Mouse (Mus musculus): ENCODE measurements around the gene Etv6. TPM values are rescaled to one million over a fixed set of nuclear protein-coding genes. Genes with fewer than 3 reads are reported as not detected.
A peak's percentile ranks its signal among the peaks of the same experiment; 100 is the strongest.

Etv6 gene
- total and polyA plus RNA-seq, 2 experiments from 2014 or later: 4.0 to 9.1 TPM

DNA sequence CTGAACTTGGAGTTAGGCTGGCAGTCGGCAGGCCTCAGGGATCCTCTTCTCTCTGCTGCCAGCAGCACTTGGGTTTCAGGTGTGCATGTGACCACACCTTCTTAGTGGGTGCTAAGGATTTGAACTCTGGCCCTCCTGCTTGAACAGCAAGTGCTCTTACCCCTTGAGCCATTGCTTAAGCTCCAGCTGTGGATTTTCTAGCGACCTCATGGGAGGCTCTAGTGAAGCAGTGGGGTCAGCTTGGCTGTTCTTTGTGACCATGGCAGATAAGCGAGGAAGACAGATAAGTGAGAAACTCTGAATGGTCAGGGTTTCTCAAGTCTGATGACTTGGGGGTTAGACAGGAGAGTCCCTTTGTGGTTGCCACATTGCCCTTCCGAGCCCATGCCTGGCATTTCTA is 55.4 kb downstream of the Etv6 start:
- no peak for TF ChIP-seq CTCF (IDR thresholded peaks at IDR 0.05; ENCODE audit: low read depth)
- no peaks in the 10 kb centered on the region for H3K9me3 ChIP-seq (ENCODE audit: low read length)
- 0 out of 2 replicates have a peak, but pooled peaks cover 6% of the 10 kb centered on the region for H3K4me1 ChIP-seq (ENCODE audit: insufficient read depth, low read length)
- H3K27ac ChIP-seq: no peak overlapping the region
- ATAC-seq: no peak
- H3K4me2 ChIP-seq (ENCODE audit: low read depth, low read length): no peak overlapping the region
- no peaks in the 10 kb centered on the region for H3K27me3 ChIP-seq (ENCODE audit: insufficient read depth, low read length)
- no peak overlapping the region for H3K9ac ChIP-seq (replicated peaks; ENCODE audit: low read length)
- H3K4me3 ChIP-seq (ENCODE audit: low read length): no peak overlapping the region
- DNase-seq (ENCODE audit: low spot score): no peak
- WGBS: 91% methylated on average over 4 of the region's 4 CpGs
- no peaks in the 10 kb centered on the region for H3K36me3 ChIP-seq (ENCODE audit: insufficient read depth, low read length)

DNA sequence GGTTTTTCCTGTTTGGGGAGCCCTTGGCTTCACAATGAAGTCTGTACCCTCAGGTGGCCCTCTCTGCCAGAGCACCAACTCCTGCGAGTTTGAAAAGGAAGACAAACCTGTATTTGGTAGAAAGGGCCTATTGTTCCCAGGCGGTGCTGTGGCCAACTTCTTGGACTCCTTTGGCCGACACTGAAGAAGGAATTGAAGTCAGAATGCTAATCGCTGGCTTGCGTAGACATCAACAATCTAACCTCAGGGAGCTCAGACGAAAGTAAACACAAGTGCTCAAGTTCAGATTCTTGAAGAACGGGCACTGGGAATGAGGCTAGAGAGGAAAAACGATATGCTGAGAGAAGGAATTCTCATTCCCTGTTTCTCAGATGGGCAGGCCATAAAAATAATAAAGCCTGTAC is 55.9 kb downstream of the Etv6 start:
- DNase-seq (ENCODE audit: low spot score) (no peak), ATAC-seq (no peak)
- Histone ChIP-seq H3K9ac (replicated peaks; ENCODE audit: low read length) (no peak overlapping the region), H3K27me3 (ENCODE audit: insufficient read depth, low read length) (no peaks in the 10 kb centered on the region), H3K4me3 (ENCODE audit: low read length) (no peak overlapping the region), H3K36me3 (ENCODE audit: insufficient read depth, low read length) (no peaks in the 10 kb centered on the region), H3K27ac (no peak overlapping the region), H3K4me1 (ENCODE audit: insufficient read depth, low read length) (0 out of 2 replicates have a peak, but pooled peaks cover 6% of the 10 kb centered on the region), H3K4me2 (ENCODE audit: low read depth, low read length) (no peak overlapping the region), H3K9me3 (ENCODE audit: low read length) (no peaks in the 10 kb centered on the region)
- WGBS: 61% methylated on average over 8 of the region's 8 CpGs
- TF ChIP-seq CTCF (IDR thresholded peaks at IDR 0.05; ENCODE audit: low read depth): no peak

DNA sequence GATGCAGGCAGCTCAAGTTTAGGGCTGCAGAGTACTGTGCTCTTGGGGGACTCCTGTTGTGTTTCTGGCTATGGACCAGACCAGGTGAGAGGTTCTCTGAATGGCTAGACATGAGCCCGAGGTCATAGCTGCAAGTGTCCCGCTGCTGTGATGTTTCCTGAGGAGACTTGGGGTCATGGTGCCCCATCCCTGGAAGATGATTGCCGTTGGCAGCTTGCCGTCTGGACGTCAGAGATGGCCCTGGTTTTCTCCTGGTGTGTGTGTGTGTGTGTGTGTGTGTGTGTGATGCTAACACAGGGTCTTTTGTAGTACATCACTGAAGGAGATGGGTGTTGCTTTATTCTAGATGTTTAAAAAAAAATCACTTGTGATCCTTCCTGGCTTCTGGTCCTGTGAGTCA is 58.6 kb downstream of the Etv6 start:
- Histone ChIP-seq H3K4me3 (ENCODE audit: low read length) (no peak overlapping the region), H3K9me3 (ENCODE audit: low read length) (no peaks in the 10 kb centered on the region), H3K27ac (no peak overlapping the region), H3K27me3 (ENCODE audit: insufficient read depth, low read length) (no peaks in the 10 kb centered on the region), H3K9ac (replicated peaks; ENCODE audit: low read length) (no peak overlapping the region), H3K4me1 (ENCODE audit: insufficient read depth, low read length) (0 out of 2 replicates have a peak, but pooled peaks cover 6% of the 10 kb centered on the region), H3K36me3 (ENCODE audit: insufficient read depth, low read length) (no peaks in the 10 kb centered on the region), H3K4me2 (ENCODE audit: low read depth, low read length) (no peak overlapping the region)
- DNase-seq (ENCODE audit: low spot score): no peak
- TF ChIP-seq CTCF (IDR thresholded peaks at IDR 0.05; ENCODE audit: low read depth): no peak
- WGBS: 78% methylated on average over 5 of the region's 5 CpGs
- ATAC-seq: no peak

DNA sequence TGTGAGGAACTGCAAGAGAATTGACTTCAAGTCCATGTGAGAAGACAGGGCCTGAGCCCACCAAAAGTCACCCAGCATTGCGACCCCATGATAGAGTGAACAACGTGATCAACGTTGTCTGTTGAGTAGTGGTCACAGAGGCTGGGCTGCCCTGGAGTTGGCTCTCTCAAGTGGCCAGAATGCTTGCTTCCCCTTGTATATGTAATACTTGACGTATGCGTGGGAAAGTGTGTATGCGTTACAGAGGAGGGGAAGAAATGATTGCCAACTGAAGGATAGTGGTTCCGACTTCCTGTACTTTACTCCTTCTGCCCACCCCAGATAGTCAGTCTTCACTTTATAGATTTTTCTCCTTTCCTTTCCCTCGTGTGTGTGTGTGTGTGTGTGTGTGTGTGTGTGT is 59.1 kb downstream of the Etv6 start:
- no peaks in the 10 kb centered on the region for H3K36me3 ChIP-seq (ENCODE audit: insufficient read depth, low read length)
- 0 out of 2 replicates have a peak, but pooled peaks cover 3% of the 10 kb centered on the region for H3K4me1 ChIP-seq (ENCODE audit: insufficient read depth, low read length)
- no peak overlapping the region for H3K4me3 ChIP-seq (ENCODE audit: low read length)
- H3K4me2 ChIP-seq (ENCODE audit: low read depth, low read length): no peak overlapping the region
- no peaks in the 10 kb centered on the region for H3K27me3 ChIP-seq (ENCODE audit: insufficient read depth, low read length)
- WGBS: 96% methylated on average over 7 of the region's 8 CpGs
- ATAC-seq (no peak), DNase-seq (ENCODE audit: low spot score) (no peak)
- no peaks in the 10 kb centered on the region for H3K9me3 ChIP-seq (ENCODE audit: low read length)
- H3K9ac ChIP-seq (replicated peaks; ENCODE audit: low read length): no peak overlapping the region
- TF ChIP-seq CTCF (IDR thresholded peaks at IDR 0.05; ENCODE audit: low read depth): no peak
- no peak overlapping the region for H3K27ac ChIP-seq

DNA sequence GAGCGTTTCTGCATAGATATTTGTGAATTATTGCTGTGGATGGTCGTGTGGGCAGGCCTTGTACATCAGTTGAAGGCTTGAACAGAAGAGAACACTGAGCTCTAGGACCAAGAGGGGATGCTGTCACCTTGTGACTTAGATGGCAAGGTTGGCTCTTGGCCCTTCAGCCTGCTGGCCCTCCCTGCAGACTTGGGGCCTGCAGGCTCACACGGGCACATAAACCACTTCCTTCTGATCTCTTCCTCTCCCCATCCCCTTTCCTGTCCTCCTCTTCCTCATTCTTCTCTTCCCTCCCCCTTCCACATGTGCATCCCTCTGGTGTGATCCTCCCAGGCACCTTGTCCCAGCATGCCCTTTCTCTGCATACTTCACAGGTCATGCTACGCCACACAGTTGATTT is 60.1 kb downstream of the Etv6 start:
- no peaks in the 10 kb centered on the region for H3K36me3 ChIP-seq (ENCODE audit: insufficient read depth, low read length)
- H3K4me3 ChIP-seq (ENCODE audit: low read length): no peak overlapping the region
- H3K4me2 ChIP-seq (ENCODE audit: low read depth, low read length): no peak overlapping the region
- no peak overlapping the region for H3K27ac ChIP-seq
- ATAC-seq: 0 out of 2 replicates have a peak, but pooled peaks have one; percentile 12
- no peaks in the 10 kb centered on the region for H3K9me3 ChIP-seq (ENCODE audit: low read length)
- H3K9ac ChIP-seq (replicated peaks; ENCODE audit: low read length): no peak overlapping the region
- 86% methylated on average over 4 of the region's 4 CpGs for WGBS
- H3K4me1 ChIP-seq (ENCODE audit: insufficient read depth, low read length): no peaks in the 10 kb centered on the region
- H3K27me3 ChIP-seq (ENCODE audit: insufficient read depth, low read length): no peaks in the 10 kb centered on the region
- TF ChIP-seq CTCF (IDR thresholded peaks at IDR 0.05; ENCODE audit: low read depth): no peak
- no peak for DNase-seq (ENCODE audit: low spot score)

DNA sequence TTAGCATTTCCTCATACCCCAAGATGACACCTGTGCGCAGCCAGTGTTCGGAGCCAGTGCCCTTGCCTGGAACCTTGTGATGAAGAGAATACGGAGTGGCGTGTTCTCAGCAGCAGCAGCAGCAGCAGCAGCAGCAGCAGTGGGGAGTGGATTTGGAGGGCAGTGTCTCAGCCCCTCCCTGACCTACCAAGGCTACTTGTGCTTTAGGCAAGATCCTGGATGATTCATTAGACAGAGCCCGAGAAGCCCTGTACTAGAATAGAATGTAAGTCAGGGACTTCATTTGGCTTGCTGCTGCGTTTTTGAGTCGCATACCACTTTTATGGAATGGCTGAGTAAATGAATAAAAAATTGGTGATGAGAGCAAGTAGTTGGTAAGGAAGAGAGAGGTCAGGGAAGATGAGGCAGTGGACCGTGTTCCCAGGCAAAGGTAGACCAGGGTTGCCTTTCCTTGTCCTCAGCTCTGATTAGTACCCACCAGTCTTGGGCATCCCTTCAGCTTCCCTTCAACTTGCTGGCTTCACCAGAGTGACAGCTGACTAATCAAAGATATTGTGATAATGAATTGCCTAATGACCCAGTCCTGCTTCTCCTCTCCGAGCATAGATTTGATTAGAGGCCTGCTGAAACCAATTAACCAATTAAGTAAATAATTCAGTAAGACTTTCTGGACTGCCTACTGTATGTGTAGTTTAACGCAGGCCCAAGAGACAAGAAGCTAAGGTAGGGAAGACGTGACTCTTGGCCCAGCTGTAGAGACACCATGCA is 64.7 kb downstream of the Etv6 start:
- TF ChIP-seq CTCF (IDR thresholded peaks at IDR 0.05; ENCODE audit: low read depth): no peak

DNA sequence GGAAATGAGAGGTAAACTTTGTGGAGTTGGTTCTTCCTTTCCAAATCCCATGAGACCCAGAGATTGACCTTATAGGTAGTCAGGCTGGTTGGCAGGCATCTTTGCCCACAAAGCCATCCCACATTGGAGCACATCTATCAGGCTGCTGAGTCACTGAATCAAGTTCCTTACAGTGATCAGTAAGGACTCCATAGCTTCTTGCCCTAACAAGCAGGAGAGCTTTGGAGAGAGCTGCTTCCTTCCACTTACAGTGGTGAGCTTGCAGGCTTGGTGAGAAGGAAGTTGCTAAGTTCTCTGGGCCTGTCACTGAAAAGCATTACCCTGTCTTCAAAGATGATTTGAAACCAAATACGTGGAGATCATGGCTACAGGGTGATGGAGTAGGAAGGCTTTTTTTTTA is 66.9 kb downstream of the Etv6 start:
- H3K27me3 ChIP-seq (ENCODE audit: insufficient read depth, low read length): no peaks in the 10 kb centered on the region
- no peak overlapping the region for H3K4me2 ChIP-seq (ENCODE audit: low read depth, low read length)
- H3K36me3 ChIP-seq (ENCODE audit: insufficient read depth, low read length): no peaks in the 10 kb centered on the region
- 98% methylated on average over 1 of the region's 1 CpGs for WGBS
- no peak for ATAC-seq
- H3K4me1 ChIP-seq (ENCODE audit: insufficient read depth, low read length): peaks cover 10% of the 10 kb centered on the region; the same call in 1 of the 2 replicates
- no peaks in the 10 kb centered on the region for H3K9me3 ChIP-seq (ENCODE audit: low read length)
- no peak overlapping the region for H3K9ac ChIP-seq (replicated peaks; ENCODE audit: low read length)
- no peak overlapping the region for H3K4me3 ChIP-seq (ENCODE audit: low read length)
- DNase-seq (ENCODE audit: low spot score): no peak
- TF ChIP-seq CTCF (IDR thresholded peaks at IDR 0.05; ENCODE audit: low read depth): no peak
- H3K27ac ChIP-seq: no peak overlapping the region

More for the DNA sequence above, 64.7 kb downstream of the Etv6 start:
- WGBS: 86% methylated on average over 11 of the region's 11 CpGs
- Histone ChIP-seq H3K36me3 (ENCODE audit: insufficient read depth, low read length) (no peaks in the 10 kb centered on the region), H3K9me3 (ENCODE audit: low read length) (no peaks in the 10 kb centered on the region), H3K27me3 (ENCODE audit: insufficient read depth, low read length) (no peaks in the 10 kb centered on the region), H3K9ac (replicated peaks; ENCODE audit: low read length) (no peak overlapping the region), H3K4me2 (ENCODE audit: low read depth, low read length) (no peak overlapping the region), H3K27ac (no peak overlapping the region), H3K4me1 (ENCODE audit: insufficient read depth, low read length) (0 out of 2 replicates have a peak, but pooled peaks cover 1% of the 10 kb centered on the region), H3K4me3 (ENCODE audit: low read length) (no peak overlapping the region)
- DNase-seq (ENCODE audit: low spot score) (no peak), ATAC-seq (no peak)
